Mouse (Mus musculus) cerebellum, adult 2 months (tissue): ENCODE measurements around the gene Sh2b3. TPM values are rescaled to one million over a fixed set of nuclear protein-coding genes. Genes with fewer than 3 reads are reported as not detected.

Source experiments
- DNase-seq, 2 experiments: peaks; one replicate each; pipeline ENCODE4 v3.0.0; 2021
- H3K27ac ChIP-seq: fragments of 200-500 bp; 2 replicates; pipeline ENCODE4 v1.5.1; 2012; ENCODE audit warnings: low read length, control low read depth, inconsistent platforms; ENCODE audit not compliant: insufficient read depth
- H3K27me3 ChIP-seq: fragments of 200-500 bp; 2 replicates; pipeline ENCODE4 v1.6.1; 2012; ENCODE audit warnings: inconsistent platforms, mild to moderate bottlenecking, low read length, moderate library complexity; ENCODE audit not compliant: control insufficient read depth, insufficient read depth
- H3K4me1 ChIP-seq: fragments of 200-500 bp; 2 replicates; pipeline ENCODE4 v1.6.1; 2011; ENCODE audit warnings: low read length; ENCODE audit not compliant: control insufficient read depth, insufficient read depth
- H3K4me3 ChIP-seq: fragments of 200-500 bp; replicated peaks from 2 replicates; pipeline ENCODE3; 2011; ENCODE audit warnings: mild to moderate bottlenecking, low read depth, low read length, control low read depth; ENCODE audit not compliant: insufficient read depth
- CTCF ChIP-seq: fragments of 200-500 bp; IDR thresholded peaks from 2 replicates; pipeline ENCODE4 v1.5.1; 2011; ENCODE audit warnings: low read depth, mild to moderate bottlenecking, control low read depth, low read length, moderate library complexity, borderline replicate concordance; ENCODE audit not compliant: insufficient read depth
- POLR2A ChIP-seq: fragments of 200-500 bp; IDR thresholded peaks from 2 replicates; pipeline ENCODE4 v1.6.1; 2011; ENCODE audit warnings: low read length, control low read depth, borderline replicate concordance; ENCODE audit not compliant: insufficient read depth
- WGBS: fragments of 180-500 bp; shearing (Covaris S2); methylation state at CpG from one replicate; pipeline ENCODE4 v1.1.7; 2018; 5-methylcytosine and 5-hydroxymethylcytosine counted together
- polyA plus RNA-seq: library from polyadenylated mRNA; depleted of rRNA; stranded (reverse); fragments of >200 nt; gene quantifications from 2 replicates; pipeline ENCODE4 v1.2.3, GENCODE M21; 2012

The Sh2b3 gene
- polyA plus RNA-seq, 1 experiment = 30.8 TPM

DNA sequence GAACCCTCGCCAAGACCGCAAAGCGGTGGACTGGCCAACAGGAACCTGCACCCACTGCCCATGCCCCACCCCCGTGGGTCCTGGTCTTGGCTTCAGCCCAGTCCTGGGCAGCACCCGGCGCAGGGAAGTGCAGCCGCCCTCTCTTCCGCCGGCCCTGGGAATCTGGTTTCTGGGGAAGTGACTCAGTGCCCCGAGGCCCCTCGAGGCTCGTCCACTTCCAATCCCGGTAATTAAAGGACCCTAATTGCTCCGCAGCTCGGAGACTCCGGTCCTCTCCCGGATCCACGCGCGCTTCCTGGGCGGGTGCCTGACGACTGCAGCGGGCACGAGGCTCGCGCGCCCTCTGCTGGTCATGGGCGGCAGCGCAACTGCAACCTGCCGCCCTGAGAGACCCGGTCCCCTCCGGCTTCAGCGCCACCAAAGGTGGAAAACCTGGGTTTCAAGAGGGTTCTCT lies 5.2 kb upstream of the Sh2b3 start:
- DNase-seq = peak; percentile 81 to 90
- no peaks in the 10 kb centered on the region for H3K27me3 ChIP-seq
- no peak overlapping the region for H3K27ac ChIP-seq
- H3K4me3 ChIP-seq = peak overlapping the region; percentile 72
- peaks cover 7% of the 10 kb centered on the region for H3K4me1 ChIP-seq
- peak; percentile 88 for TF ChIP-seq CTCF
- TF ChIP-seq POLR2A = 0 out of 2 replicates have a peak, but pooled peaks have one; percentile 14
- WGBS = under 1% methylated on average over 33 of the region's 33 CpGs

GRCm38 (mm10) chr5:121841973-121842372 lies 4.5 kb upstream of the Sh2b3 start:
- no peak for TF ChIP-seq POLR2A
- no peak for TF ChIP-seq CTCF
- 33% methylated on average over 10 of the region's 10 CpGs for WGBS
- Histone ChIP-seq H3K27ac (no peak overlapping the region), H3K4me3 (no peak overlapping the region), H3K27me3 (no peaks in the 10 kb centered on the region), H3K4me1 (peaks cover 7% of the 10 kb centered on the region)
- DNase-seq = peak in 1 of 2 experiments; percentile 18

GRCm38 (mm10) chr5:121841516-121841915 lies 4.1 kb upstream of the Sh2b3 start:
- DNase-seq = no peak
- 94% methylated on average over 9 of the region's 9 CpGs for WGBS
- Histone ChIP-seq H3K4me1 (peaks cover 7% of the 10 kb centered on the region), H3K27me3 (no peaks in the 10 kb centered on the region), H3K27ac (no peak overlapping the region), H3K4me3 (no peak overlapping the region)
- TF ChIP-seq CTCF = no peak
- TF ChIP-seq POLR2A = no peak

DNA sequence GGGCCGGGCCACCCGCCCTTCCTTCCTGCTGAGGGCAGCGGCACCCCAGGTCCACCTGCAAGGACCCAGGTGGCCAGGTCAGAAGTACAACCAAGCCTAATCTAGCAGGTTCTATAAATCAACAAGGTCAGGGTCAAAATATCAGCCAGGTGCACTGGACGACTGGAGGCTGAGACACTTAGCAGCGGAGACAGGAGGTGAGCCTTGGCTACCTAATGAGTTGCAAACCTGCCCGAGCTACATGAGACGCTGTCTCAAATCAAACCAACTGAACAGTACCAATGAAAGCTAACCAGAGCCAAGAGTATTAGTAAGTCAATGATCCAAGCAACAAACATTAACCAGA lies 1.7 kb upstream of the Sh2b3 start:
- peaks cover 9% of the 10 kb centered on the region for H3K4me1 ChIP-seq
- H3K27me3 ChIP-seq = no peaks in the 10 kb centered on the region
- H3K4me3 ChIP-seq = no peak overlapping the region
- DNase-seq = no peak
- TF ChIP-seq POLR2A (no peak), CTCF (no peak)
- WGBS = 60% methylated on average over 7 of the region's 7 CpGs
- H3K27ac ChIP-seq = no peak overlapping the region

DNA sequence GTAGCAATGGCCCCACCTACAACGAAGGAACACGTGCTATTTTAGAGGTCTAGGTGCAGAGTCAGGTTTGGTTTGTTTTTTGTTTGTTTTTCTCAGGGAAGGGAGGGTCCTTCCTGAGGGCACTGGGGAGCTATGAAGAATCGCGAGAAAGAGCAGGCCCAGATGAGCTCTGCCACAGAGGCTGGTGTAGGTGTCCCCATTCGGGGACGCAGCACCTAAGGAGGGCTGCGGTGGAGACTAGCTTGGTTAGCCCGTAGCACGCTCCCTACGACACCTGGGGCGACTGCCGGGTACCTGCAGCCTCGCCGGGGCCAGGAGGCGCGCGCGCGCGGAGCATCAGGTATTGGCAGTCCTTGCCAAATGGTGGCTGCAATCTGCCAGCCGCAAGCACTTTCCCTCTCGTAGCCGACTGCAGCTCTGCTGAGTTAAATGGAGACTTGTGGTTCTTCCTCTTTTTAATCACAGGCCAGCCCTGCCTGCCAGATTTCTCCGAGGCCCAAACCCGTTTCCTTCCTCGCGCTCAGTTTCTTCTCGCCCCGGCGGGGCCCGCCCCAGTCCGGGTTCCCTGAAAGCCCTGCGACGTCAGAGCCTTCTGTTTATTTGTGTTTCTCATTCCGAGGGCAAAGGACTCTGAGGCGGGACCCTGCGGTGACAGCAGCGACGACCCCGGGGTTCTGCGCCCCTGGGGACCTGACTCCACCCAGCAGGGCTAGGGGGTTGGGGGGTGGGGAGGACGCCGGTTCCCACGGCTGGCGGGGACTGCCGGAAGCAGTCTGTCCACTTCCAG lies 1.1 kb upstream of the Sh2b3 start:
- Histone ChIP-seq H3K27me3 (no peaks in the 10 kb centered on the region), H3K4me3 (peak overlapping the region; percentile 48), H3K4me1 (peaks cover 11% of the 10 kb centered on the region), H3K27ac (no peak overlapping the region)
- peak; percentile 71 to 73 for DNase-seq
- 4% methylated on average over 46 of the region's 46 CpGs for whole genome bisulfite sequencing
- TF ChIP-seq CTCF = no peak
- TF ChIP-seq POLR2A = no peak

GRCm38 (mm10) chr5:121836692-121837415 lies 592 bp downstream of the Sh2b3 start:
- Histone ChIP-seq H3K4me3 (peak overlapping the region; percentile 89), H3K27me3 (no peaks in the 10 kb centered on the region), H3K27ac (peak overlapping the region; percentile 73), H3K4me1 (peaks cover 14% of the 10 kb centered on the region)
- peak; percentile 81 to 82 for DNase-seq
- under 1% methylated on average over 76 of the region's 77 CpGs for WGBS
- TF ChIP-seq POLR2A = peak; percentile 68
- TF ChIP-seq CTCF = no peak

DNA sequence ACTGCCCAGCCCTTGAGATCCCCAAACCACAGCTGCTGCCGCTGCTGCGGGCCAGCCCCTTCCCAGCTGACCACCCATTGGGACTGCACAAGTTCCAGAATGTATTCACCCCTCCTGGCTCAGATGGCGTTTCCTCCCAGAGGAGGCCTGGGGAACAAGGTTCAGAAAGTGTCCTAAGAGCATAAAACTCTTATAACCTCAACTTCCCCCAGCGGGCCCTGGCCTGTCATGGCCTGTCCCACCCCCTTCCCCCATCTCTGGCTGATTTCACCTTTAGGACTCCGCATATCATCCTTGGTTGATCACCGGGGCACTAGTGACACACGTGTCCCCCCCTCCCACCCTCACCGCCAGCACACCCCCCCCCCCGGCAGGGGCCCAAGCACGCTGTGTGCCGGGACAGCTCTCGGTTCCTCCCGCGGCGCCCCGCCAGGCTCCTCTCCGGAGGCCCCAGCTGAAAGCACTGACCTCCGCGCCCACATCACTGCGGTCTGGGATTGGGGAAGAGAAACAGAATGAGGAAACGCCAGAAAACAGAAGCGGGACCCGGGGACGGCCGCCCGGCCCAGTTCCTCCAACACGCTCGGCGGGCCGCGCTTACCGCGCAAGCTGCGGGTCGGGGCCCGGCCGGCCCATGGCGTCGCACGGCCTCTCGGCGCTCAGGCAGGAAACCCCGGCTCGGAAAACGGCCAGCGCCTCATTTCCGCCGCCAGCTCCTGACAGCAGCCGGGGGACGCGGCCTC lies 1.3 kb downstream of the Sh2b3 start:
- peak in 1 of 2 experiments; percentile 85 for DNase-seq
- H3K27ac ChIP-seq = peak overlapping the region; percentile 73
- peaks cover 21% of the 10 kb centered on the region for H3K4me1 ChIP-seq
- H3K27me3 ChIP-seq = no peaks in the 10 kb centered on the region
- TF ChIP-seq POLR2A = no peak
- TF ChIP-seq CTCF = no peak
- under 1% methylated on average over 51 of the region's 51 CpGs for WGBS
- peak overlapping the region; percentile 89 for H3K4me3 ChIP-seq
